Mouse (Mus musculus) heart, adult 2 months (tissue): ENCODE results near the gene Chrna5. TPM values are rescaled to one million over a fixed set of nuclear protein-coding genes. Genes with fewer than 3 reads are reported as not detected.

Source experiments
- DNase-seq, 2 experiments: peaks; one replicate each; pipeline ENCODE4 v3.0.0; 2021
- H3K27ac ChIP-seq: fragments of 200-600 bp; 2 replicates; pipeline ENCODE4 v1.8.1; 2022
- H3K27me3 ChIP-seq: fragments of 200-500 bp; 2 replicates; pipeline ENCODE4 v1.6.1; 2012; ENCODE audit warnings: mild to moderate bottlenecking, low read length, inconsistent platforms, mixed read lengths; ENCODE audit not compliant: control insufficient read depth, insufficient read depth
- H3K36me3 ChIP-seq: fragments of 200-500 bp; 2 replicates; pipeline ENCODE4 v1.6.1; 2012; ENCODE audit warnings: low read length, inconsistent platforms; ENCODE audit not compliant: control insufficient read depth, insufficient read depth
- H3K4me1 ChIP-seq: fragments of 200-500 bp; 2 replicates; pipeline ENCODE4 v1.6.1; 2011; ENCODE audit warnings: low read length; ENCODE audit not compliant: control insufficient read depth, insufficient read depth
- H3K4me3 ChIP-seq: fragments of 200-600 bp; 2 replicates; pipeline ENCODE4 v1.8.1; 2022
- H3K79me2 ChIP-seq: fragments of 200-500 bp; replicated peaks from 2 replicates; pipeline ENCODE4 v1.6.1; 2012; ENCODE audit warnings: mild to moderate bottlenecking, inconsistent platforms, low read length, moderate library complexity, mixed read lengths; ENCODE audit not compliant: control insufficient read depth, insufficient read depth
- H3K9ac ChIP-seq: fragments of 200-500 bp; 2 replicates; pipeline ENCODE4 v1.6.1; 2012; ENCODE audit warnings: low read depth, mild to moderate bottlenecking, control low read depth, inconsistent platforms, low read length, mixed read lengths
- CTCF ChIP-seq: fragments of 200-600 bp; IDR thresholded peaks from 2 replicates; pipeline ENCODE4 v1.8.1; 2022; ENCODE audit warnings: antibody characterized with exemption, mild to moderate bottlenecking, moderate library complexity
- EP300 ChIP-seq: fragments of 200-500 bp; IDR thresholded peaks from 2 replicates; pipeline ENCODE4 v1.6.1; 2011; ENCODE audit warnings: low read depth, low read length, control low read depth; ENCODE audit not compliant: insufficient read depth
- POLR2A ChIP-seq: fragments of 200-500 bp; IDR thresholded peaks from 2 replicates; pipeline ENCODE4 v1.6.1; 2011; ENCODE audit warnings: mild to moderate bottlenecking, low read depth, low read length, control low read depth; ENCODE audit not compliant: insufficient read depth
- WGBS: fragments of 180-500 bp; shearing (Covaris S2); methylation state at CpG from one replicate; pipeline ENCODE4 v1.1.7; 2018; 5-methylcytosine and 5-hydroxymethylcytosine counted together
- intact Hi-C: fragments of 180-260 bp; cut with DNase I; formaldehyde crosslinking; loops from one replicate; pipeline ENCODE4 v1.15.1; 2025
- polyA plus RNA-seq: library from polyadenylated mRNA; depleted of rRNA; stranded (reverse); fragments of >200 nt; gene quantifications from 2 replicates; pipeline ENCODE4 v1.2.3, GENCODE M21; 2012
- total RNA-seq, 2 experiments: library from RNA; stranded (reverse); gene quantifications; 2 replicates each; pipeline ENCODE4 v1.2.3; 2021

Chrna5 gene
- total and polyA plus RNA-seq, 3 experiments, result not detected

DNA sequence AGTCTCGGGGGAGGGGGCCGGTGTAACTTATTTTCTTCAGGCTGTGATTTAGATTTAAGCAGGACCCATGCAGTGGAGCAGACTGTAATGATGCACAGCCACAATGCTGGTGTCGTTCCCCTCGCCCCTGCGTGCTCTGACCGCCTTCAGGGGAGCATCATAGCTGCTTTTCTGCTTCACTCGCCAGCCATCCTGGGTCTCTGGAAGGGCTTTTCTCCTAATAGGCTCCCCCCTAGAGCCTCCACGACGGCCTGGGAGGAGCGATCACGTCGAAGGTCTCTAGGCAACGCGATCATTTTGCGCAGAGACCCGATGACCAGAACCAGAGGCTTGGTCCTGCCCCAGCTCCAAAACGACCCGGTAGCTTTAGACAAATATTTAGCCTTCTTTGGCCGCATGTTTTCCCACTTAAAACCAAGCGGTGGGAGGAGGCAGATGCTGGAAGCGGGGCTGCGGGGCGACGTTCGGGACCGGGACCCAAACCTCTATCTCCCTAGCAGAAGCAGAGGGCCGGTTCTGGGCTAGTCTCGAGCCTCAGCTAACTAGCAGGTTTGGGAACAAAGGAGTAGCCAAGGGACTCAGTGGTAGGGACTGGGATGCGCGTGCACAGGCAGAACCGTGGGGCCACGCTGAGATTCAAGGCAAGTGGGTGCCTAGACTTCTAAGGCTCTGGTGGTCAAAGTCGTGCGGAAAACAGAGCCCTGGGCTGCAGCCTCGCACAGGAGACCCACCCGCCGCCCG is 45.0 kb downstream of the Chrna5 start:
- Histone ChIP-seq H3K4me1 (no peaks in the 10 kb centered on the region), H3K9ac (no peak overlapping the region), H3K27ac (no peak overlapping the region), H3K4me3 (no peak overlapping the region), H3K79me2 (no peaks in the 10 kb centered on the region), H3K27me3 (peaks cover 5% of the 10 kb centered on the region), H3K36me3 (no peaks in the 10 kb centered on the region)
- no peak for TF ChIP-seq POLR2A
- no peak for TF ChIP-seq CTCF
- no peak for TF ChIP-seq EP300
- 14% methylated on average over 38 of the region's 38 CpGs for WGBS
- no peak for DNase-seq
- intact Hi-C loops, result no loop called here

DNA sequence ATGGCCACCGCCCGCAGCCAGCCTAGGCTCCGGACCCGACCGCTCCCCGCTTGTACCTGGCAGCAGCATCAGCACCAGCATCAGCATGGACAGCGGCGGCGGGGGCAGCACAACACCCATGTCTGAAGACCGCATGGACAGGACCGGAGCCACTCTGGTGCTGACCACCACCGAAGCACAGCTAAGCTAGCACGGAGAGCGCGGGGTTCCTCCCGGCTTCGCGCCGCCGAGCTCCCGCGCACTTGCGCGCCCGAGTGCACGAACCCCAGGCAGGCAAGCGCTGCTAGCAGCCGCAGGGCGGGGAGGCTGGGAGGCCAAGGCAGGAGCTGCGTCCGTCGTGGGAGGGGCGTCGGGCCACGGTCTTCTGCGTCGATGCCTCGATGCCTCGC is 45.6 kb downstream of the Chrna5 start, which contains the start of gene Chrna3:
Gene Chrna3, minus strand, starts transcription at position 288 of the 389 bp plus-strand sequence.
- 2% methylated on average over 39 of the region's 39 CpGs for WGBS
- H3K27ac ChIP-seq, result no peak within 1 kb of the TSS
- intact Hi-C loops, result no loop called here
- H3K79me2 ChIP-seq, result no peaks in the 10 kb centered on the region
- no peak for DNase-seq
- TF ChIP-seq CTCF (no peak), POLR2A (no peak), EP300 (no peak)
- no peak within 1 kb of the TSS for H3K4me3 ChIP-seq
- no peaks in the 10 kb centered on the region for H3K4me1 ChIP-seq
- H3K36me3 ChIP-seq, result no peaks in the 10 kb centered on the region
- H3K27me3 ChIP-seq, result peaks cover 5% of the 10 kb centered on the region
- no peak within 1 kb of the TSS for H3K9ac ChIP-seq

DNA sequence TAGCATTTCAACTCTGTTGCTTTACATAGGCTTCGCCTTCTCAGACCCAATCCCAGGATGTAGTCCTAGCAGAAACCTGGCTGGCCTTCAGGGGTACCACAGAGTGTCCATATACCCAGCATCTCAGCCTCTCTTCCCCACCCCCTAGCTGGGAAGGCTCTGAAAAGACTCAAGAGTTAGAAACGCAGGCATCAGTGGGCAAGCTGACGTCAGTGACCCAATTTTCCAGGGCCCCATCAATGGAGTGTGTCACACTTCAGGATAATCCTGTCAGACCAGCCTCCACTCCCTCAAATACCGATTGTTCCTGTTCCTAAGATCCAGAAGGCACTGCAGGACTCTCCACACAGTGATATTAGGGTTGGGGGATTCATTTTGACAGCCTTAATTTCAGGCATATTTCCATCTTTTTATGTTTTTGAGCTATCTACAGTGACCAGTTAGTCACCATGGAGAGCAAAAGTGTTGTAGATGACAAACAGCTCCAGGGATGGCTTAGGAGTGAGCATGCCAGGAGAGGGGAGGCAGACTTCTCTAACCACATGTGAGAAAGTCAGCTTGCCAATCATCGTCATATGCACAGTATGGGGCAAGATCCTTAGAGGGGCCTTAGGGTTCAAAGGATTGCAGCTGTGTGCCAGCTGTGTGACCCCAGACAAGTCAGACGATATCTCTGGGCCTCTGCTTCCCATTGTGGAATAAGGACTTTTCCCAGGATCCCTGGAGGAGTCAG is 50.9 kb downstream of the Chrna5 start:
- Histone ChIP-seq H3K9ac (no peak overlapping the region), H3K79me2 (no peaks in the 10 kb centered on the region), H3K36me3 (no peaks in the 10 kb centered on the region), H3K4me1 (no peaks in the 10 kb centered on the region), H3K27ac (no peak overlapping the region), H3K4me3 (no peak overlapping the region), H3K27me3 (no peaks in the 10 kb centered on the region; the same call in 1 of the 2 replicates)
- 53% methylated on average over 6 of the region's 6 CpGs for WGBS
- intact Hi-C loops, result no loop called here
- no peak for TF ChIP-seq POLR2A
- TF ChIP-seq EP300, result no peak
- TF ChIP-seq CTCF, result no peak
- DNase-seq, result no peak

DNA sequence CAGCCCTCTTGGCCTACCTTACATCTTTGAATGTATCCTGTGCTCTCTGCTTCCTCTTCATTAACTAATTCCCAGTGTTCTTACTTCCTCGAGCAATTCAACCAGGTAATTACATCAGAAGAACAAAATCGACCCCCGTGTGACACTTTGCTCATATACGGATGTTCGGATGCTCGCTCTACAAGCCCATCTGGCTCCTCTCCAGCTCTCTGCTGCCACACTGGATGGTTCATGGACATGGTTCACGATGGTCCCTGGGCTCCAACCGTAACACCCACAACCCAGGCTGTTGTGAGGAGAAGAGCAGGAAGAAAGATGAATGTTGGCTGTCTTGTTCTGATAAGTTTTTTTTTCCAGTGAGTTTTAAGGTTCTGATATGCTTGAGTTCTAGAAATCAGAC is 58.3 kb downstream of the Chrna5 start:
- intact Hi-C loops, result no loop called here

DNA sequence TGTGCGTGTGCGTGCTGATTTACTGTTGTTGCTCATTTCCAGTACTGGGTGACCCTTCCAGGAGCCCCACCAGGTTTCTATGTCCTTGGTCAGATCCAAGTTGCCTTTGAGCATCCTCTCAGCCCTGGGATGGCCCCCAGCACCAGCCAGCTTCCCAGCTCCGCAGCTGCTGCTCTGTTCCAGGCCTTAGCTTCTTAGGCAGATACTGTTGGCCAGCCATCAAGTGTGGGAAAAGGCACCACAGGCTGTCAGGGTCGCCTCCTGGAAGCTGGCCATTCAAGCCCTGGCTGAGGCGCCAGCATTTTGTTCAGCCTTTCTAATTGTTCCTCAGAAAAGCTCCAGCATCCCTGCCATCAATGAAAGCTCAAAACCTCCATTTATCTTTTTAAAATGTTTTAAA is 59.3 kb downstream of the Chrna5 start:
- 61% methylated on average over 5 of the region's 5 CpGs for WGBS

More for the DNA sequence above, 58.3 kb downstream of the Chrna5 start:
- TF ChIP-seq POLR2A (no peak), CTCF (no peak), EP300 (no peak)
- DNase-seq, result no peak
- WGBS, result 74% methylated on average over 8 of the region's 8 CpGs
- Histone ChIP-seq H3K4me3 (no peak overlapping the region), H3K4me1 (no peaks in the 10 kb centered on the region), H3K36me3 (no peaks in the 10 kb centered on the region), H3K27ac (no peak overlapping the region), H3K79me2 (no peaks in the 10 kb centered on the region), H3K27me3 (no peaks in the 10 kb centered on the region), H3K9ac (no peak overlapping the region)

DNA sequence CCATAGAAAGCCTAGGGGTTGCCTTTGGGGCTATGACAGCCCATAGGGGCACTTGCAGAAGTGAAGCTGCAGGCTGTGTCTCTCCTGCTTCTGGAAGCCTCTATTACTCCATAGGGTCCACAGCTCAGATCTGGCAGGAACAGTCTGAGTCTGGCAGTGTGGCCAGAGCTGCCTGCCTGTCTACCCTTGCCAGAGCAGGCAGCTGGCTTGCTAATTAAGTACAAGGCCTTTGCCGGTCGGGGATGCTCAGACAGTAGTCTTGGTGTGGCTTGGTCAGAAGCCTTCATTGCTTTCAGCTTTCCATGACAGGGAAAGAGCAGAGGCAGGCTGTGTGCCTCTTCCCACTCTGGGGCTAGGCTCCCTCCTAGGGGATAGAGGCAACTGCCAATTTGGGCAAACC is 60.7 kb downstream of the Chrna5 start:
- no peaks in the 10 kb centered on the region for H3K27me3 ChIP-seq
- no peaks in the 10 kb centered on the region for H3K79me2 ChIP-seq
- DNase-seq, result no peak
- no peak overlapping the region for H3K4me3 ChIP-seq
- H3K27ac ChIP-seq, result no peak overlapping the region
- H3K4me1 ChIP-seq, result no peaks in the 10 kb centered on the region
- H3K9ac ChIP-seq, result no peak overlapping the region
- H3K36me3 ChIP-seq, result no peaks in the 10 kb centered on the region
- 84% methylated on average over 2 of the region's 2 CpGs for WGBS
- TF ChIP-seq POLR2A (no peak), CTCF (no peak), EP300 (no peak)
- intact Hi-C loops, result no loop called here

More for the DNA sequence above, 59.3 kb downstream of the Chrna5 start:
- H3K79me2 ChIP-seq, result no peaks in the 10 kb centered on the region
- H3K9ac ChIP-seq, result no peak overlapping the region
- TF ChIP-seq POLR2A, result no peak
- TF ChIP-seq EP300, result no peak
- no peak for TF ChIP-seq CTCF
- no peak overlapping the region for H3K27ac ChIP-seq
- H3K4me3 ChIP-seq, result no peak overlapping the region
- intact Hi-C loops, result no loop called here
- no peaks in the 10 kb centered on the region for H3K27me3 ChIP-seq
- no peaks in the 10 kb centered on the region for H3K36me3 ChIP-seq
- H3K4me1 ChIP-seq, result no peaks in the 10 kb centered on the region
- DNase-seq, result no peak
